ENCODE assay signal across 18 mouse cellular contexts in the genomic region with DNA sequence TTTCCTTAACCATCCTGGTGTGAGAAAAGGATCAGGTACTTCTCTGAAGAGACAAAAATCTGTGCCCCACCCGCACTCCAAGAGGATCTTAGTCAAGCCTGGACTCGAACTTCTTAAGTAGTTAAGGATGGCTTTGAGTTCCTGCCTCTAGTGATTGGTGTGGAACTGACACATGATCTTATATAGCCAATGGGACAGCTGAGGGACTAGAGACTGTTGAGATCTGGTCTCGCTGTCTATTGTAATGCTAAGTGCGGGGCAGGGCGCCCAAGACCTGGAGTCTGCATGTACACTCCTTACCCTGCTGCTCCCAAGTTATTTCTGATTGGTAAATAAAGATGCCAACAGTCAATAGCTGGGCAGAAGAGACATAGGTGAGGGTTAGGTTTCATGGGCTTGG. TPM values are rescaled to one million over a fixed set of nuclear protein-coding genes. Genes with fewer than 3 reads are reported as not detected.
DNase-seq lines count a peak whose midpoint lies in the region; TF ChIP-seq lines count a peak whose summit lies in the region.
"Had no signal": no experiment of that assay in that cellular context is flagged by ENCODE, and none has a peak within 500 bp of the region (broad histone marks: within the 10 kb centered on the region; RNA-seq: fewer than 3 reads in every experiment).

No protein-coding gene starts in this region.

- in situ Hi-C loops in ES-E14 (cut with MboI; ENCODE audit: low sequenced_read_pairs in 2 of 2, unreplicated experiment in 2 of 2) = no loop called here

- no peak overlapping the region for H3K9ac ChIP-seq in ES-E14 (ENCODE audit: insufficient read depth, low read depth, low read length, poor library complexity, severe bottlenecking)
- H3K9ac ChIP-seq: embryonic facial prominence, embryonic 12.5 days; forebrain, embryonic 13.5 days; forebrain, embryonic 15.5 days; forebrain, postnatal 0 days had no signal

- peaks cover 0 to 4% of the 10 kb centered on the region in 2 experiments; a peak in 2 of 4 replicates for H3K4me1 ChIP-seq in ES-E14 (ENCODE audit: control insufficient read depth in 2 of 2, insufficient read depth in 2 of 2, low read length in 2 of 2, poor library complexity in 1 of 2)
- H3K4me1 ChIP-seq: embryonic facial prominence, embryonic 10.5 days; embryonic facial prominence, embryonic 12.5 days had no signal

- no peaks in the 10 kb centered on the region for H3K9me3 ChIP-seq in ES-E14 (ENCODE audit: control insufficient read depth, insufficient read depth, low read depth, low read length)
- H3K9me3 ChIP-seq: embryonic facial prominence, embryonic 10.5 days; embryonic facial prominence, embryonic 12.5 days; forebrain, embryonic 13.5 days; forebrain, embryonic 15.5 days had no signal

- no peaks in the 10 kb centered on the region for H3K36me3 ChIP-seq in ES-E14 (ENCODE audit: control insufficient read depth, insufficient read depth, low read length, poor library complexity, severe bottlenecking)
- H3K36me3 ChIP-seq: embryonic facial prominence, embryonic 10.5 days; embryonic facial prominence, embryonic 12.5 days; forebrain, embryonic 15.5 days had no signal

- no peak overlapping the region for H3K4me3 ChIP-seq in ES-E14 (ENCODE audit: insufficient read depth in 1 of 2, low read depth in 1 of 2, low read length in 2 of 2, poor library complexity in 1 of 2, severe bottlenecking in 1 of 2)
- H3K4me3 ChIP-seq: embryonic facial prominence, embryonic 10.5 days; embryonic facial prominence, embryonic 12.5 days; forebrain, embryonic 13.5 days; forebrain, embryonic 15.5 days had no signal

- H3K27ac ChIP-seq in ES-E14 (ENCODE audit: insufficient read depth, low read depth, low read length, poor library complexity, severe bottlenecking) = no peak overlapping the region
- H3K27ac ChIP-seq: embryonic facial prominence, embryonic 10.5 days; embryonic facial prominence, embryonic 12.5 days; forebrain, embryonic 13.5 days; forebrain, embryonic 15.5 days had no signal

- peak; percentile 82 for DNase-seq in ES-CJ7 (ENCODE audit: low read depth, low spot score)
- peak; percentile 19 for DNase-seq in ES-E14 (ENCODE audit: low read depth, low spot score)
- DNase-seq in WW6 (ENCODE audit: low read depth, low spot score) = peak; percentile 22
- DNase-seq in kidney, postnatal 36 days = no peak
- no peak for DNase-seq in adrenal gland, postnatal 25 days
- no peak for DNase-seq in kidney, postnatal 25 days
- DNase-seq: adrenal gland, adult 8-10 months; adrenal gland, postnatal 14 days; cerebellum, adult 11 months; cerebellum, adult 18-20 months; cerebellum, adult 8-10 months; cerebellum, postnatal 10 days; cerebellum, postnatal 25 days; forebrain, postnatal 0 days had no signal

TF ChIP-seq in ES-E14, 5 proteins besides CTCF, POLR2A, EP300 and RAD21:
- TF ChIP-seq MAFK (IDR thresholded peaks at IDR 0.05; ENCODE audit: insufficient read depth, low read depth, low read length) (no peak), HCFC1 (IDR thresholded peaks at IDR 0.05; ENCODE audit: borderline replicate concordance, insufficient read depth, low read length) (no peak), ZC3H11A (IDR thresholded peaks at IDR 0.05; ENCODE audit: borderline replicate concordance, low read depth, low read length) (no peak), CHD2 (IDR thresholded peaks at IDR 0.05; ENCODE audit: low read depth, low read length) (no peak), ZNF384 (IDR thresholded peaks at IDR 0.05; ENCODE audit: low read depth, low read length) (no peak)
TF ChIP-seq in ES-E14: peak in this region for 0.

RNA-seq across cellular contexts. Expression of a gene that starts 55.3 kb away (rescaled TPM):
- 85.6 and 102 TPM in 2 replicates for total RNA-seq in ES-E14 (2012; rRNA removed)
- 46.1 and 47.9 TPM in 2 replicates for total RNA-seq in adrenal gland, postnatal 25 days (2021)

Comparison
In these comparisons a context has a peak if more than half of its experiments do, and no peak if none do; other contexts are left out.
1. DNase-seq: peak in ES-CJ7 (single experiment), ES-E14 (single experiment) and WW6 (single experiment); none in kidney, postnatal 36 days (0 of 2), adrenal gland, postnatal 25 days (single experiment) and kidney, postnatal 25 days (0 of 2).